Mouse (Mus musculus): ENCODE data around the gene Myo1c. TPM values are rescaled to one million over a fixed set of nuclear protein-coding genes. Genes with fewer than 3 reads are reported as not detected.

Myo1c gene
- polyA plus RNA-seq, 1 experiment from 2014 or later = 13.6 TPM

GRCm38 (mm10) chr11:75622588-75623329 is 27.5 kb upstream of the Myo1c start:
- H3K36me3 ChIP-seq (ENCODE audit: control insufficient read depth, insufficient read depth, low read length) = peaks cover 39% of the 10 kb centered on the region

DNA sequence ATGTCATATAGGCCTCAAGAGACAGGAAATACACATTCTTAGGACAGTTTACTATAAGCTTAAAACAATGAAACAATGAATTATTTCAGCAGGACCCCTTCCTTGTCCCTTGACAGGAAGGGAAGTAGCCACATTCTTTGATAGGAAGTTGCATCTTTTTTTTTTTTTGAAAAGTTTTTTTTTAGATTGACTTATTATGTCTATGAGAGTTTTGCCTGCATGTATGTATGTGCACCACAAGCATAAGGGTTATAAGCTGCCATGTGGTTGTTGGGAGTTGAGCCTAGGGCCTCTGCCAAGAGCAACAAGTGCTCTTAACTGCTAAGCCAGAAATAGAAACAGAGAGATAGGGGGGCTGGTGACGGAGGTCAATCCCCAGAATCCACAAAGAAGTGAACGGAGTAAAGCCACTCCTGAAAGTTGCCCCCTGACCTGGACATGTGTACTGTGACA is 26.2 kb upstream of the Myo1c start:
- WGBS = 74% methylated on average over 2 of the region's 2 CpGs
- peaks cover 40% of the 10 kb centered on the region for H3K36me3 ChIP-seq (ENCODE audit: control insufficient read depth, insufficient read depth, low read length)
- no peaks in the 10 kb centered on the region for H3K9me3 ChIP-seq (ENCODE audit: control insufficient read depth, low read length)
- no peak for ATAC-seq
- H3K27me3 ChIP-seq (replicated peaks; ENCODE audit: control insufficient read depth, insufficient read depth, low read length) = no peaks in the 10 kb centered on the region
- H3K4me2 ChIP-seq (ENCODE audit: low read length) = no peak overlapping the region
- no peak overlapping the region for H3K9ac ChIP-seq (ENCODE audit: low read depth, low read length)
- no peak overlapping the region for H3K27ac ChIP-seq (ENCODE audit: low read depth, low read length)
- H3K4me1 ChIP-seq (ENCODE audit: control insufficient read depth, insufficient read depth, low read depth, low read length) = no peaks in the 10 kb centered on the region
- H3K4me3 ChIP-seq (ENCODE audit: low read length) = no peak overlapping the region

More at GRCm38 (mm10) chr11:75622588-75623329, 27.5 kb upstream of the Myo1c start:
- no peak overlapping the region for H3K9ac ChIP-seq (ENCODE audit: low read depth, low read length)
- WGBS = 87% methylated on average over 2 of the region's 2 CpGs
- H3K27me3 ChIP-seq (replicated peaks; ENCODE audit: control insufficient read depth, insufficient read depth, low read length) = no peaks in the 10 kb centered on the region
- no peaks in the 10 kb centered on the region for H3K4me1 ChIP-seq (ENCODE audit: control insufficient read depth, insufficient read depth, low read depth, low read length)
- no peak for ATAC-seq
- no peak overlapping the region for H3K4me3 ChIP-seq (ENCODE audit: low read length)
- no peak overlapping the region for H3K27ac ChIP-seq (ENCODE audit: low read depth, low read length)
- no peak overlapping the region for H3K4me2 ChIP-seq (ENCODE audit: low read length)
- no peaks in the 10 kb centered on the region for H3K9me3 ChIP-seq (ENCODE audit: control insufficient read depth, low read length)

GRCm38 (mm10) chr11:75625820-75626219 is 24.5 kb upstream of the Myo1c start:
- WGBS = 93% methylated on average over 4 of the region's 4 CpGs

DNA sequence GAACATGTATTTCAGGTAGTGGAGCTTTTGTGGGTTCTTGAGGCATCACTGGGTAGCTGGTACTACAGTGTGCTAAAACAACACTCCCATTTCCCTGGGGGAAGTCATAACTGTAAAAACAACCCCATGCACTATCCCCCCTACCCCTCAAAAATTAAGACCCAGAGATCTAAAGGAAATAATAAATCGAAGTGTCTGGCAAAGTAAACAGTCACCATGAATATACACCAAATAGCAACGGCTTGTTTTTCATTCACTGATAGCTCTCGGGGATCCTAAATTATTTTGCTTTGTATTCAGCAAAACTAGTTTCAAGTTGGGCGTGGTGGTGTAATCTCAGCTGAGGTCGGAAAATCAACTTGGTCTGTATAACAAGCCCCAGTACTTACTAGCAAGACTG is 20.2 kb upstream of the Myo1c start:
- H3K4me1 ChIP-seq (ENCODE audit: control insufficient read depth, insufficient read depth, low read depth, low read length) = peaks cover 16% of the 10 kb centered on the region
- WGBS = 14% methylated on average over 5 of the region's 5 CpGs
- H3K9ac ChIP-seq (ENCODE audit: low read depth, low read length) = peak overlapping the region; percentile 75
- H3K9me3 ChIP-seq (ENCODE audit: control insufficient read depth, low read length) = no peaks in the 10 kb centered on the region
- peaks cover 24% of the 10 kb centered on the region; the same call in 1 of the 2 replicates for H3K36me3 ChIP-seq (ENCODE audit: control insufficient read depth, insufficient read depth, low read length)
- H3K27ac ChIP-seq (ENCODE audit: low read depth, low read length) = peak overlapping the region; percentile 82
- no peak for ATAC-seq
- H3K4me3 ChIP-seq (ENCODE audit: low read length) = peak overlapping the region; percentile 75
- H3K4me2 ChIP-seq (ENCODE audit: low read length) = peak overlapping the region; percentile 85
- no peaks in the 10 kb centered on the region for H3K27me3 ChIP-seq (replicated peaks; ENCODE audit: control insufficient read depth, insufficient read depth, low read length)

More at GRCm38 (mm10) chr11:75625820-75626219, 24.5 kb upstream of the Myo1c start:
- no peaks in the 10 kb centered on the region for H3K9me3 ChIP-seq (ENCODE audit: control insufficient read depth, low read length)
- no peaks in the 10 kb centered on the region for H3K27me3 ChIP-seq (replicated peaks; ENCODE audit: control insufficient read depth, insufficient read depth, low read length)
- H3K4me2 ChIP-seq (ENCODE audit: low read length) = no peak overlapping the region
- H3K36me3 ChIP-seq (ENCODE audit: control insufficient read depth, insufficient read depth, low read length) = peaks cover 35% of the 10 kb centered on the region
- H3K4me1 ChIP-seq (ENCODE audit: control insufficient read depth, insufficient read depth, low read depth, low read length) = peaks cover 4% of the 10 kb centered on the region
- ATAC-seq = no peak
- H3K9ac ChIP-seq (ENCODE audit: low read depth, low read length) = no peak overlapping the region
- H3K27ac ChIP-seq (ENCODE audit: low read depth, low read length) = no peak overlapping the region
- no peak overlapping the region for H3K4me3 ChIP-seq (ENCODE audit: low read length)

DNA sequence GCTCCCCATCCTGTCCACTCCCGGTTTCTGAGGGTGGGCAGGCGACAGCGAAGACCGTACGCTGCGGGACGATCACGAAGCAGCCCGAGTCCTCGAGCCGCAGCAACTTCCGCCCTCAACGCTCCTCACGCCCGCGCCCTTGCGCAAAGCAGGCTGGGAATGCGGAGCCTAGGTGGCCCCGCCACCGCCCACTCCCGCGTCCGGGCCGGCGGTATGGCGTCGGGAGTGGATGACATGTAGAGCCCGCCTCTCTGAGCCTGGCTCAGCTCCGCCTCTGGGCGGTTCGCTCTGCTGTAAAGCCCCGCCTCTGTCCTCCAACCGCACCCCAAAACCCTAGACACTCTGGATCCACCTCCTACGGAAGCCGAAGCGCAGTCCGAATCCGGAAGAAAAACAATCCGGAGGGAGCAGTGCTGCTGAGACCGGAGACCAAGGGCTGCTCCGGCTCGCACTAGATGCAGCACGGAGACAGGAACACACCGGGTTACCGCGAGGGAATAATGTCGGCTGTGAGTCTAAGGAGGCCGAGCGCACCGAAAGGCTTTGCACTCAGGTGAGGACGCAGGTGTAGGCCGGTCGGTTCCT is 19.6 kb upstream of the Myo1c start, which contains the start of gene Inpp5k:
Gene Inpp5k, plus strand, starts transcription at position 344 of the 585 bp plus-strand sequence.
- Histone ChIP-seq H3K27me3 (replicated peaks; ENCODE audit: control insufficient read depth, insufficient read depth, low read length) (no peaks in the 10 kb centered on the region), H3K4me3 (ENCODE audit: low read length) (peak within 1 kb of the TSS; percentile 75), H3K27ac (ENCODE audit: low read depth, low read length) (peak within 1 kb of the TSS; percentile 82), H3K4me2 (ENCODE audit: low read length) (peak within 1 kb of the TSS; percentile 85), H3K4me1 (ENCODE audit: control insufficient read depth, insufficient read depth, low read depth, low read length) (peaks cover 16% of the 10 kb centered on the region), H3K9me3 (ENCODE audit: control insufficient read depth, low read length) (no peaks in the 10 kb centered on the region), H3K36me3 (ENCODE audit: control insufficient read depth, insufficient read depth, low read length) (peaks cover 19% of the 10 kb centered on the region; the same call in 1 of the 2 replicates), H3K9ac (ENCODE audit: low read depth, low read length) (peak within 1 kb of the TSS; percentile 75)
- ATAC-seq = peak; percentile 100
- WGBS = under 1% methylated on average over 41 of the region's 53 CpGs

DNA sequence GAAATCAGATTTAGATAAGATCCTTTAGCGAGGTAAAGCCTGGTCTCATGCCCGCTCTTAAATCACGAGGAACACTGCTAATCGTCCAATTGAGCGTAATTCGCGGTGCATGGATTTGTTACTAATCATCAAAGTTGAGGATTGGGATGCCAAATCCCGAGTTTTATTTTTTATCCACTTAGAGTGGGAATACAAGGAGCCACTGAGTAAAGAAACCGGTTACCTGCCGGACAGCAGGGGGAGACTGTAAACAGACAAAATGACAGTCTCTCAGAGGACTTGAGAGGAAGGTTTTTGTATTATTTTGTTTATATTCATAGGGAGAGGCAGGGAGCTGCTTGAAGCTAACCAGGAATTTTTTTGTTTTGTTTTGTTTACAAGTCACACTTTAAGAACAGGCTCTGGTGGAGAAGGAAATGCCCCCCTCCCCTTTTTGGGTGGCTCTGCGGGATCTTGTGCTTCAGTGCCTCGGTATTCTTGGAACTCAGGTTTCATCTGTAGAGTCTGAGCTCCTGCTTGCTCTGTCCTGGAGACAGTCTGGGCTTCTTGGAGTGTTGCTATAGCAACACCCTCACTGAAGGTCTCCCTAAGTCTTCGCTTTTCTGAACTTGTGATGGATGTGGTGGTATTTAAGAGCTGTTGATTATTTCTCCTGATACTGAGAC is 18.6 kb upstream of the Myo1c start:
- no peak for ATAC-seq
- Histone ChIP-seq H3K4me2 (ENCODE audit: low read length) (peak overlapping the region; percentile 85), H3K27ac (ENCODE audit: low read depth, low read length) (no peak overlapping the region), H3K27me3 (replicated peaks; ENCODE audit: control insufficient read depth, insufficient read depth, low read length) (no peaks in the 10 kb centered on the region), H3K9me3 (ENCODE audit: control insufficient read depth, low read length) (no peaks in the 10 kb centered on the region), H3K9ac (ENCODE audit: low read depth, low read length) (peak overlapping the region; percentile 75), H3K4me1 (ENCODE audit: control insufficient read depth, insufficient read depth, low read depth, low read length) (peaks cover 16% of the 10 kb centered on the region), H3K36me3 (ENCODE audit: control insufficient read depth, insufficient read depth, low read length) (peaks cover 15% of the 10 kb centered on the region; the same call in 1 of the 2 replicates), H3K4me3 (ENCODE audit: low read length) (peak overlapping the region; percentile 75)
- 5% methylated on average over 13 of the region's 13 CpGs for WGBS

DNA sequence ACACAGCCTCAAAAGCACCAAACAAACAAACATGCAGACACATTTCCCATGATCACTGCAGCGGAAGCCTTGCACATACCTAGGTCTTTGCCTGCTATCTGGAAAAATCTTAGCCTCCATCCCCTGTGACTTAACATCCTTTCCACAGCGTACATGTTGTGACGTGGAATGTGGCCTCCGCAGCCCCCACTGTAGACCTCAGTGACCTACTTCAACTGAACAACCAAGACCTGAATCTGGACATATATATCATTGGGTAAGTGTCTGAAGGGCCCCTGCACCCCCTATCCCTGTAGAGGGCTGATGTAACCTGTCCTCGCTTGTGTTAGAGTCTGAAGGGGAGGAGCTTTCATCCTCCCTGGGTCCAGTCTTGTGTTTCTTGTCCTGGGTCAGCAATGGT is 17.4 kb upstream of the Myo1c start:
- Histone ChIP-seq H3K27me3 (replicated peaks; ENCODE audit: control insufficient read depth, insufficient read depth, low read length) (no peaks in the 10 kb centered on the region), H3K4me3 (ENCODE audit: low read length) (no peak overlapping the region), H3K27ac (ENCODE audit: low read depth, low read length) (no peak overlapping the region), H3K9ac (ENCODE audit: low read depth, low read length) (no peak overlapping the region), H3K9me3 (ENCODE audit: control insufficient read depth, low read length) (no peaks in the 10 kb centered on the region), H3K4me1 (ENCODE audit: control insufficient read depth, insufficient read depth, low read depth, low read length) (peaks cover 16% of the 10 kb centered on the region), H3K36me3 (ENCODE audit: control insufficient read depth, insufficient read depth, low read length) (peaks cover 11% of the 10 kb centered on the region; the same call in 1 of the 2 replicates), H3K4me2 (ENCODE audit: low read length) (no peak overlapping the region)
- WGBS = 88% methylated on average over 5 of the region's 5 CpGs
- ATAC-seq = no peak

DNA sequence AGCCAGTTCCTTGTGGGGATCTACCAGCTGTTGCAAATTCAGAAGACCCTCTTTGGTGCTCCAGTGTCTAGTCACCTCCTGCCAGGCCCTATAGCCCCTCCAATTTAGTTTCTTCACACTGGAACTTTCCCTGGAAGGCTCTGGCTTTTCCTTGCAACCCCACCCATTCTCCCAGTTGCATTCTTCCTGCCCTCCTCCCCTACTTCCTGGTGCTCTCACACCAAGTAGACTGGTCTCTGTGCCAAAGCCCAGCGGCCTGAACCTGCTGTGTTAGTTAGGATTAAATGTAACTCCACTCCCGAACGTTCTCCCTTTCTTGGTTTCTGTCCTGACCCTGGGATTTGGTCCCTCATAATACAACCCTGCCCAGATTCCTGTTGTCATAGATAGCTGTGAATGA is 15.5 kb upstream of the Myo1c start:
- Histone ChIP-seq H3K27me3 (replicated peaks; ENCODE audit: control insufficient read depth, insufficient read depth, low read length) (no peaks in the 10 kb centered on the region), H3K36me3 (ENCODE audit: control insufficient read depth, insufficient read depth, low read length) (peaks cover 11% of the 10 kb centered on the region; the same call in 1 of the 2 replicates), H3K9me3 (ENCODE audit: control insufficient read depth, low read length) (no peaks in the 10 kb centered on the region), H3K27ac (ENCODE audit: low read depth, low read length) (no peak overlapping the region), H3K4me1 (ENCODE audit: control insufficient read depth, insufficient read depth, low read depth, low read length) (peaks cover 16% of the 10 kb centered on the region), H3K9ac (ENCODE audit: low read depth, low read length) (no peak overlapping the region), H3K4me2 (ENCODE audit: low read length) (no peak overlapping the region), H3K4me3 (ENCODE audit: low read length) (no peak overlapping the region)
- ATAC-seq = no peak
- WGBS = 80% methylated on average over 3 of the region's 3 CpGs

DNA sequence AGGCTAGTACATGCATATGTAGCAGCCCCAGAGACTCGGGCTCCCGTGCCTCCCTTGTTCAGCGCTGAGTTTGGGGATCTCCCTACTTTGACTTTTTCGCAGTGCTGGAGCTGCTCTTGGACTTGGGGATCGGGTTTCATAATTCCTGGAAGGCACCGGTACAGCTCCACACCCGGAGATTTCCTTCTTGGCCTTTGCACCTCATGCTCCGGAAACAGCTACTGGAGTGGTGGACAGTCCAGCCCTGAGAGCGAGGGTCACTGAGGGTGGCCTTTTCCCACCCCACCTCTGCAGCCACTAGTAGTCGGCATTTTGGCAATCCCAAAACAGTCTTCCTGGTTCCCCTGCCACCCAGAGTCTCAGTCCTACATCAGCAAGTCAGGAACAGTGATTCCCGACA is 15.0 kb upstream of the Myo1c start:
- H3K9me3 ChIP-seq (ENCODE audit: control insufficient read depth, low read length) = no peaks in the 10 kb centered on the region
- peaks cover 11% of the 10 kb centered on the region; the same call in 1 of the 2 replicates for H3K36me3 ChIP-seq (ENCODE audit: control insufficient read depth, insufficient read depth, low read length)
- H3K27me3 ChIP-seq (replicated peaks; ENCODE audit: control insufficient read depth, insufficient read depth, low read length) = no peaks in the 10 kb centered on the region
- no peak overlapping the region for H3K9ac ChIP-seq (ENCODE audit: low read depth, low read length)
- H3K27ac ChIP-seq (ENCODE audit: low read depth, low read length) = no peak overlapping the region
- WGBS = 84% methylated on average over 11 of the region's 11 CpGs
- no peak overlapping the region for H3K4me3 ChIP-seq (ENCODE audit: low read length)
- peaks cover 12% of the 10 kb centered on the region for H3K4me1 ChIP-seq (ENCODE audit: control insufficient read depth, insufficient read depth, low read depth, low read length)
- H3K4me2 ChIP-seq (ENCODE audit: low read length) = no peak overlapping the region
- no peak for ATAC-seq
